ENCODE assay signal across 9 mouse cellular contexts in genomic region chr12:69537675-69538361, GRCm38 (mm10). TPM values are rescaled to one million over a fixed set of nuclear protein-coding genes. Genes with fewer than 3 reads are reported as not detected.
DNase-seq lines count a peak whose midpoint lies in the region; ATAC-seq and TF ChIP-seq lines count a peak whose summit lies in the region.
"Had no signal": no experiment of that assay in that cellular context is flagged by ENCODE, and none has a peak within 500 bp of the region (broad histone marks: within the 10 kb centered on the region; RNA-seq: fewer than 3 reads in every experiment).

No protein-coding gene starts in this region.

- TF ChIP-seq POLR2A in cerebellum, adult 2 months (IDR thresholded peaks at IDR 0.05; ENCODE audit: borderline replicate concordance, insufficient read depth, low read length): no peak
- no peak for TF ChIP-seq POLR2A in cortical plate, adult 2 months (IDR thresholded peaks at IDR 0.05; ENCODE audit: extremely low read depth, insufficient read depth, low read length)

- H3K4me1 ChIP-seq in cerebellum, adult 2 months (ENCODE audit: control insufficient read depth, insufficient read depth, low read length): peaks cover 13% of the 10 kb centered on the region
- peaks cover 10% of the 10 kb centered on the region for H3K4me1 ChIP-seq in cortical plate, adult 2 months (ENCODE audit: control insufficient read depth, insufficient read depth, low read length)
- H3K4me1 ChIP-seq in hindbrain, postnatal 0 days (ENCODE audit: insufficient read depth, low read length): peaks cover 19% of the 10 kb centered on the region
- H3K4me1 ChIP-seq in limb, embryonic 11.5 days (ENCODE audit: control insufficient read depth, insufficient read depth, low read length): peaks cover 16% of the 10 kb centered on the region; the same call in 1 of the 2 replicates
- peaks cover 42% of the 10 kb centered on the region for H3K4me1 ChIP-seq in midbrain, embryonic 10.5 days
- peaks cover 15% of the 10 kb centered on the region for H3K4me1 ChIP-seq in stomach, postnatal 0 days (replicated peaks; ENCODE audit: control insufficient read depth, insufficient read depth)

- H3K9ac ChIP-seq in hindbrain, postnatal 0 days (replicated peaks; ENCODE audit: low read length): no peak overlapping the region
- H3K9ac ChIP-seq in limb, embryonic 11.5 days (ENCODE audit: low read length): peak overlapping the region; percentile 34
- H3K9ac ChIP-seq in stomach, postnatal 0 days (ENCODE audit: low read length): peak overlapping the region; percentile 63

- no peaks in the 10 kb centered on the region for H3K27me3 ChIP-seq in cerebellum, adult 2 months (ENCODE audit: control insufficient read depth, insufficient read depth, low read length)
- no peaks in the 10 kb centered on the region for H3K27me3 ChIP-seq in hindbrain, postnatal 0 days (ENCODE audit: insufficient read depth, low read length)
- H3K27me3 ChIP-seq in limb, embryonic 11.5 days (ENCODE audit: control insufficient read depth, insufficient read depth, low read length): no peaks in the 10 kb centered on the region
- H3K27me3 ChIP-seq in midbrain, embryonic 10.5 days (ENCODE audit: low read depth, poor library complexity, severe bottlenecking): peaks cover 7% of the 10 kb centered on the region; the same call in 1 of the 2 replicates
- H3K27me3 ChIP-seq in stomach, postnatal 0 days (ENCODE audit: control insufficient read depth, insufficient read depth, low read length): no peaks in the 10 kb centered on the region

- peak in 1 of 2 experiments; percentile 23 for DNase-seq in cerebellum, adult 2 months
- DNase-seq in cerebellum, adult 9-10 months: no peak
- DNase-seq in gastrocnemius, postnatal 10 days: peak; percentile 38
- DNase-seq in hindbrain, postnatal 0 days (ENCODE audit: low spot score): peak; percentile 21
- peak; percentile 59 for DNase-seq in limb, embryonic 11.5 days (ENCODE audit: low spot score)
- DNase-seq in midbrain, embryonic 10.5 days (ENCODE audit: low spot score): peak; percentile 31
- peak; percentile 62 for DNase-seq in stomach, postnatal 0 days (ENCODE audit: low spot score)

- H3K27ac ChIP-seq in cerebellum, adult 2 months (ENCODE audit: insufficient read depth, low read length): peak overlapping the region; percentile 31
- H3K27ac ChIP-seq in cortical plate, adult 2 months (ENCODE audit: insufficient read depth, low read length): peak overlapping the region; percentile 74; the same call in 1 of the 2 replicates
- peak overlapping the region; percentile 81 for H3K27ac ChIP-seq in hindbrain, postnatal 0 days
- no peak overlapping the region; the same call in 1 of the 2 replicates for H3K27ac ChIP-seq in limb, embryonic 11.5 days (replicated peaks; ENCODE audit: low read depth, low read length)
- H3K27ac ChIP-seq in midbrain, embryonic 10.5 days (replicated peaks): peak overlapping the region; percentile 73
- peak overlapping the region; percentile 98 for H3K27ac ChIP-seq in stomach, postnatal 0 days (replicated peaks)

- H3K9me3 ChIP-seq in hindbrain, postnatal 0 days (ENCODE audit: low read length): no peaks in the 10 kb centered on the region
- H3K9me3 ChIP-seq in limb, embryonic 11.5 days (ENCODE audit: control insufficient read depth, low read length): no peaks in the 10 kb centered on the region
- H3K9me3 ChIP-seq in midbrain, embryonic 10.5 days (replicated peaks): no peaks in the 10 kb centered on the region
- no peaks in the 10 kb centered on the region for H3K9me3 ChIP-seq in stomach, postnatal 0 days (ENCODE audit: control insufficient read depth, low read length)
- H3K9me3 ChIP-seq: G1E had no signal

- no peak for TF ChIP-seq CTCF in cerebellum, adult 2 months (IDR thresholded peaks at IDR 0.05; ENCODE audit: borderline replicate concordance, insufficient read depth, low read depth, low read length)
- TF ChIP-seq CTCF in cortical plate, adult 2 months (IDR thresholded peaks at IDR 0.05; ENCODE audit: extremely low read depth, insufficient read depth, low read length): no peak
- no peak for TF ChIP-seq CTCF in hindbrain, postnatal 0 days (IDR thresholded peaks at IDR 0.05; ENCODE audit: low read depth)
- TF ChIP-seq CTCF in stomach, postnatal 0 days (IDR thresholded peaks at IDR 0.05; ENCODE audit: low read depth): no peak

- H3K36me3 ChIP-seq in hindbrain, postnatal 0 days (ENCODE audit: insufficient read depth, low read length): no peaks in the 10 kb centered on the region
- no peaks in the 10 kb centered on the region for H3K36me3 ChIP-seq in limb, embryonic 11.5 days (ENCODE audit: control insufficient read depth, insufficient read depth, low read length)
- H3K36me3 ChIP-seq in midbrain, embryonic 10.5 days: no peaks in the 10 kb centered on the region
- H3K36me3 ChIP-seq in stomach, postnatal 0 days (ENCODE audit: control insufficient read depth, insufficient read depth, low read length): no peaks in the 10 kb centered on the region
- H3K36me3 ChIP-seq: G1E had no signal

- H3K4me3 ChIP-seq in cerebellum, adult 2 months (replicated peaks; ENCODE audit: insufficient read depth, low read depth, low read length): peak overlapping the region; percentile 13
- H3K4me3 ChIP-seq in cortical plate, adult 2 months (ENCODE audit: insufficient read depth, low read length): no peak overlapping the region
- no peak overlapping the region for H3K4me3 ChIP-seq in hindbrain, postnatal 0 days (ENCODE audit: low read length)
- no peak overlapping the region for H3K4me3 ChIP-seq in limb, embryonic 11.5 days (ENCODE audit: low read depth, low read length)
- peak overlapping the region; percentile 17; the same call in 1 of the 2 replicates for H3K4me3 ChIP-seq in midbrain, embryonic 10.5 days
- H3K4me3 ChIP-seq in stomach, postnatal 0 days (ENCODE audit: low read depth, low read length): peak overlapping the region; percentile 24

- ATAC-seq in hindbrain, postnatal 0 days: 0 out of 2 replicates have a peak, but pooled peaks have one; percentile 36
- no peak for ATAC-seq in limb, embryonic 11.5 days (ENCODE audit: insufficient number of reproducible peaks, low FRiP score, low TSS enrichment, low read depth)
- peak; percentile 85 for ATAC-seq in stomach, postnatal 0 days (ENCODE audit: low FRiP score, low TSS enrichment)

- 71% methylated on average over 19 of the region's 19 CpGs for WGBS in cerebellum, adult 2 months
- 54% methylated on average over 19 of the region's 19 CpGs for WGBS in hindbrain, postnatal 0 days
- WGBS in limb, embryonic 11.5 days: 37% methylated on average over 19 of the region's 19 CpGs
- 56% methylated on average over 19 of the region's 19 CpGs for WGBS in midbrain, embryonic 10.5 days
- WGBS in stomach, postnatal 0 days: 7% methylated on average over 19 of the region's 19 CpGs

- peak; percentile 81 for TF ChIP-seq EP300 in stomach, postnatal 0 days (optimal IDR thresholded peaks at IDR 0.05)

- H3K4me2 ChIP-seq in hindbrain, postnatal 0 days (ENCODE audit: low read depth, low read length): peak overlapping the region; percentile 39; the same call in 1 of the 2 replicates
- H3K4me2 ChIP-seq in limb, embryonic 11.5 days (ENCODE audit: low read depth, severe bottlenecking): peak overlapping the region; percentile 29
- H3K4me2 ChIP-seq in stomach, postnatal 0 days (replicated peaks; ENCODE audit: low read depth): peak overlapping the region; percentile 58

RNA-seq across cellular contexts. Expression of gene Vcpkmt, which starts 45.0 kb away (rescaled TPM):
- 29.4 and 30.0 TPM in 2 replicates for polyA plus RNA-seq in cerebellum, adult 2 months (2012; rRNA removed)
- 31.4 TPM in 2 replicates for polyA plus RNA-seq in cortical plate, adult 2 months (2012; rRNA removed)
- total RNA-seq in gastrocnemius, postnatal 10 days (2021): 1 to 10 TPM; 5.1 to 5.5 TPM
- 4.0 and 6.1 TPM in 2 replicates for total RNA-seq in hindbrain, postnatal 0 days (2014; rRNA removed)
- 33.0 and 33.6 TPM in 2 replicates for polyA plus RNA-seq in hindbrain, postnatal 0 days (2015; fragmentation: Nextera tagmentation; extraction: Ambion mirVana)
- 36.6 and 37.5 TPM in 2 replicates for polyA plus RNA-seq in limb, embryonic 11.5 days (2014; fragmentation: Nextera tagmentation; extraction: Ambion mirVana)
- polyA plus RNA-seq in midbrain, embryonic 10.5 days (2016; fragmentation: Nextera tagmentation; extraction: Ambion mirVana): 20.1 and 21.4 TPM in 2 replicates
- polyA plus RNA-seq in stomach, postnatal 0 days (2015; fragmentation: Nextera tagmentation; extraction: Ambion mirVana): 24.4 and 24.7 TPM in 2 replicates

Comparison
In these comparisons a context has a peak if more than half of its experiments do, and no peak if none do; other contexts are left out.
1. H3K4me3 ChIP-seq: peak in cerebellum, adult 2 months (single experiment), midbrain, embryonic 10.5 days (single experiment) and stomach, postnatal 0 days (single experiment); none in cortical plate, adult 2 months (single experiment), hindbrain, postnatal 0 days (single experiment) and limb, embryonic 11.5 days (single experiment).
2. Peak in every context shown above with its lines, with median percentiles within 50 percentile points of each other: H3K4me2 ChIP-seq.